Mouse (Mus musculus): ENCODE measurements around the gene Bnipl.
A peak's percentile ranks its signal among the peaks of the same experiment; 100 is the strongest.
"Not testable (repeated sequence)": the region's sequence is repeated elsewhere in the genome, so short reads cannot be mapped to it uniquely, and the experiment has no call there.

The Bnipl gene

DNA sequence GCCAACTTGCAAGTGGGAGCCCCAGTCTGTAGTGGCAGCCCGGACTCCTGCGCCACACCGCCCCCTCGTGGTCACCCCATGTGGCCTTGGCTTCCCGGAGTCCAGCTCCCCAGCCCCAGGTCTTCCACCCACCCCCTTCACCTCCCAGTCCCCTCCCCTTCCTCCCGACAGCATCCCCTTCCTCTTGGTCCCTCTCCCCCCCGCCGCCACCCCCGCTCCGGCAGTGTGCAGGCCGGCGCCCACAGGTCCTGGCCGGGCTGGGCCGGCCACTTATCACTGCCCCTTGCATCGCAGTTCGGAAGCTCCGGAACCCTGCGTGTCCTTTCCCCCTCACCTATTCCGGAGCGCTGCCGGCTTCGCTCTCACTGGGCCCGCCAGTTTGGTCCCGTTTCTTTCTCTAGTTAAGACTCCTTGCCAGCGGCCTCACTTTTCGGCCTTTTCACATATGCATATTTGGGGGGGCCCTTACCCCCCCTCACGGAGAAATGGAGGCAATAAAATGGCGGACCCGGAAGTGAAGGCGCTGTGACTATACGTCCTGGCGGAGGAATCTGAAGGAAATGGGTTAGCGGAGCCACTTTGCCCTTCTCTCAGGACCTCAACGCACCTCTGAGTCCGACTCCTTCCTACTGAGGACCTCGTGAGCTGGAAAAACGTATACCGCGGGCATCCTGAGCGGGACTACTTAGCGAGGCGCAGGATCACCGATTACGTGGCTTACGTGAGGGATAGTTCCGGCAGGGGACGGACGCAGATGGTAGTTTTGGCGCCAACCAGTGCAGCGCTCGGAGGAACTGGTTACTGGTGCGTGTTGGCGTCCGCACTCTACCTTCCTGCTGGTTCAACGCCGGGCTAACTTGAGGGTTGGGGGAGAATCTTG lies 33.5 kb downstream of the Bnipl start, which contains the start of gene Gabpb2:
TSS of gene Gabpb2 (minus strand) at position 662 of the 880 bp plus-strand sequence.
- peaks cover 66% of the 10 kb centered on the region for H3K36me3 ChIP-seq (ENCODE audit: insufficient read depth, low read length)

DNA sequence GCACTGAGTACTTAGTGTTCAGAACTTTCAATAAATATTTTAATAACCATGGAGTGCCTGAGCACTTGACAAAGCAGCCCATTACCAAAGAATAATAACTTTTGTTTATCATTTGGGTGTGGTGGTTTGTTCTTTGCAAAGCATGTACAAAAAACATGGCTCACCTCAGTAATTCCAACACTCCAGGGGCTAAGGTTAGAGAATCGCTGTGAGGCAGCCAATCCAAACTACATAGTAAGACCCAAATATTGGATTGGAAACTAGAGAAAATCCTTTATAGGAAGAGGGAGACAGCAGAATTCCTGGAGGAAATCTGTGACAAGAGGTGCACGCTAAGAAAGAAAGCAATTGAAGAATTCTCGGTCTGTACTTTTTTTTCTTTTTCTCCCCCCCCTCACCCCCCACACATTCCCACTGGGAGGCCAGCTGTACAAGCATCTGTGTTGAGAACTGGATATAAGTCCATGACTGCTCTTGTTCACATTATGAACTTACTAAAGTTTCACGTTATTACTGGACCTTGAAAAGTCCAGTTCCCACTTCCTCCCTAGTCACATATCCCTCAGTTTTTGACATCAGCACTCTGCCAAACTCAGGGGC lies 34.2 kb downstream of the Bnipl start:
- TF ChIP-seq NANOG (IDR thresholded peaks at IDR 0.05; ENCODE audit: borderline replicate concordance, low read length) (no peak), POU5F1 (IDR thresholded peaks at IDR 0.05; ENCODE audit: borderline replicate concordance, low read length) (no peak)
- peaks cover 67% of the 10 kb centered on the region for H3K36me3 ChIP-seq (ENCODE audit: insufficient read depth, low read length)
- peaks cover 44% of the 10 kb centered on the region for H3K4me1 ChIP-seq (replicated peaks; ENCODE audit: low read depth, low read length)
- H3K27me3 ChIP-seq (ENCODE audit: insufficient read depth, low read length), result no peaks in the 10 kb centered on the region
- peak overlapping the region; percentile 94 for H3K4me3 ChIP-seq (replicated peaks; ENCODE audit: low read length)
- H3K9me3 ChIP-seq (ENCODE audit: low read length), result no peaks in the 10 kb centered on the region

More for the DNA sequence above, 33.5 kb downstream of the Bnipl start, which contains the start of gene Gabpb2:
- peaks cover 49% of the 10 kb centered on the region for H3K4me1 ChIP-seq (replicated peaks; ENCODE audit: low read depth, low read length)
- TF ChIP-seq POU5F1 (IDR thresholded peaks at IDR 0.05; ENCODE audit: borderline replicate concordance, low read length), result peak; percentile 86
- TF ChIP-seq NANOG (IDR thresholded peaks at IDR 0.05; ENCODE audit: borderline replicate concordance, low read length), result no peak
- TF ChIP-seq CTCF (conservative IDR thresholded peaks at IDR 0.05; ENCODE audit: low read length), result peak; percentile 55
- H3K4me3 ChIP-seq (replicated peaks; ENCODE audit: low read length), result peak within 1 kb of the TSS; percentile 94
- no peaks in the 10 kb centered on the region for H3K9me3 ChIP-seq (ENCODE audit: low read length)
- no peaks in the 10 kb centered on the region for H3K27me3 ChIP-seq (ENCODE audit: insufficient read depth, low read length)

DNA sequence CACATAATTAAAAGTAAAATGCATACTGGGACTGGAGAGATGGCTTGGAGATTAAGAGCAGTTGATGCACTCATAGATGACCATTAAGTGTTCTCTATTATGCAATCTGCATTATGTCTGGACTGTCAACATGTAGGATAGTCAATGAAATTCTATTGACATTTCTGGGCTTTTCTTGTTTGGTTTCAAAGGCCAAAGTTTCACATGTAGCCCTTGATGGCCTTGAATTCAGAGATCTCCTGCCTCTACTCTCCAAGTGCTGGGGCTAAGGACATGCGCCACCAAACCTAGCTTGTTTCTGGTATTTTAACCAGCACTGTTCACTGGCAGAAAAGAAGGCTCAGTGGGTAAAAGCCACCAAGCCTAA lies 37.4 kb downstream of the Bnipl start:
- Histone ChIP-seq H3K4me3 (replicated peaks; ENCODE audit: low read length) (no peak overlapping the region), H3K27me3 (ENCODE audit: insufficient read depth, low read length) (no peaks in the 10 kb centered on the region), H3K9me3 (ENCODE audit: low read length) (no peaks in the 10 kb centered on the region), H3K4me1 (replicated peaks; ENCODE audit: low read depth, low read length) (peaks cover 15% of the 10 kb centered on the region), H3K36me3 (ENCODE audit: insufficient read depth, low read length) (peaks cover 71% of the 10 kb centered on the region)
- TF ChIP-seq POU5F1 (IDR thresholded peaks at IDR 0.05; ENCODE audit: borderline replicate concordance, low read length), result no peak
- no peak for TF ChIP-seq NANOG (IDR thresholded peaks at IDR 0.05; ENCODE audit: borderline replicate concordance, low read length)
- no peak for TF ChIP-seq CTCF (conservative IDR thresholded peaks at IDR 0.05; ENCODE audit: low read length)

DNA sequence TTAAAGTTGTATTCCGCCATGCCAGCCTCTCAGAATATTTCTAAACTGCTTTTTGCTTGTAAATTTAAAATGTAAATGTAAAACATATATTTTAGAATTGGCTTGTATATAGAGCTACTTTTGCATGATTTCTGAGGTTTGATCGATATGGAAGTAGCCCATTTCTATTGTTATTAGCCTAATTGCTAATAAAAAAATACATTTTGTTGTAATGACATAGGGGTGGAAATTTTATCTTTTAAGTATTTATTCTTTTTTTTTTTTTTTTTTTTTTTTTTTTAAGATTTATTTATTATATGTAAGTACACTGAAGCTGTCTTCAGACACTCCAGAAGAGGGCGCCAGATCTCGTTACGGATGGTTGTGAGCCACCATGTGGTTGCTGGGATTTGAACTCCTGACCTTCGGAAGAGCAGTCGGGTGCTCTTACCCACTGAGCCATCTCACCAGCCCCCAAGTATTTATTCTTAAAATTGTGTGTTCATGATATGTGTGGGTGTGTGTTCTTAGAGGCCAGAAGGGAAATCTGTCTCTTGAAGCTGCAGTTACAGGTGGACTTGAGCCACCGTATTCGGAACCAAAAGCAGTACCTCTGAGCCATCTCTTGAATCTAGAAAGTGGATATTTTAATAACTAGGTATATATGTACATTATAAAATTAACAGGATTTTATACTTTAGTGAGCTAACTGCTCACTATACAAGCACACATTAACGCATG lies 37.9 kb downstream of the Bnipl start:
- H3K4me3 ChIP-seq (replicated peaks; ENCODE audit: low read length); H3K9me3 ChIP-seq (ENCODE audit: low read length); H3K27me3 ChIP-seq (ENCODE audit: insufficient read depth, low read length): not testable (repeated sequence)
- Histone ChIP-seq H3K36me3 (ENCODE audit: insufficient read depth, low read length) (peaks cover 77% of the 10 kb centered on the region), H3K4me1 (replicated peaks; ENCODE audit: low read depth, low read length) (peaks cover 13% of the 10 kb centered on the region)

DNA sequence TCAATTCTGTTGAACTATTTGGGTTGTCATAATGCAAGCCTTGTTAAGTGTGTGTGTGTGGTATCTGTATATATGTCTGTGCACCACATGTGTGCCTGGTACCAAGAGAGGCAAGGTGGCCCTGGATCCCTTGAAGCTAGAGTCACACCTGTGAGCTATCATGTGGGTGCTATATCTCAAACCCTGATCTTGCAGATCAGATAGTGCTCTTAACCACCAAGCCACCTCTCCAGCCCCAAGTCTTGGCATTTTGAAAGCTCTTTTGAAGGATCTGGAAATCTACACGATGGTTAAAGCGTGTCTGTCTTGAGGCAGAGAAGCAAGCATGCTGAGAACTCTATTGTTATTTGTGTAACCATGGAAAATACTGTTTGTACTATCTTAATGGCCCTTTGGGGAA lies 40.4 kb downstream of the Bnipl start:
- peaks cover 2% of the 10 kb centered on the region; the same call in 1 of the 2 replicates for H3K4me1 ChIP-seq (replicated peaks; ENCODE audit: low read depth, low read length)

DNA sequence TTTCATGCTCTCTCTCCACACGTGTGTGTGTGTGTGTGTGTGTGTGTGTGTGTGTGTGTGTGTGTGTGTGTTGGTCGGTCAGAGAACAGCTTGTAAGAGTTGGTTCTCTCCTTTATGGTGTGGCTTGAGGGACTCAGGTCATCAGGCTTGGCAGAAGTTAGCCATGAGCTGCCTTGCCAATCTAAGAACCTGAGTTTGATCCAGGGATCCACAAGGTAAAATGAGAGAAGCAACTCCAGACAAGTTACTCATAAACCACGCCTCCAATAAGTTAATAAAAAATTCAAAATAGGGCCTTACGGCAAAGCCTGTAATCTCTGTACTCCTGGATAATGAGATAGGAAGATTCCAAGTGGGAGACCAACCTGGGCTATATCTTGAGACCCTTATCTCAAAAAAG lies 42.7 kb downstream of the Bnipl start:
- Histone ChIP-seq H3K36me3 (ENCODE audit: insufficient read depth, low read length) (peaks cover 94% of the 10 kb centered on the region), H3K4me1 (replicated peaks; ENCODE audit: low read depth, low read length) (peaks cover 2% of the 10 kb centered on the region; the same call in 1 of the 2 replicates), H3K4me3 (replicated peaks; ENCODE audit: low read length) (no peak overlapping the region), H3K9me3 (ENCODE audit: low read length) (no peaks in the 10 kb centered on the region), H3K27me3 (ENCODE audit: insufficient read depth, low read length) (no peaks in the 10 kb centered on the region)
- TF ChIP-seq NANOG (IDR thresholded peaks at IDR 0.05; ENCODE audit: borderline replicate concordance, low read length), result no peak

More for the DNA sequence above, 40.4 kb downstream of the Bnipl start:
- Histone ChIP-seq H3K9me3 (ENCODE audit: low read length) (no peaks in the 10 kb centered on the region), H3K4me3 (replicated peaks; ENCODE audit: low read length) (no peak overlapping the region), H3K36me3 (ENCODE audit: insufficient read depth, low read length) (peaks cover 92% of the 10 kb centered on the region), H3K27me3 (ENCODE audit: insufficient read depth, low read length) (no peaks in the 10 kb centered on the region)
- TF ChIP-seq NANOG (IDR thresholded peaks at IDR 0.05; ENCODE audit: borderline replicate concordance, low read length) (no peak), CTCF (conservative IDR thresholded peaks at IDR 0.05; ENCODE audit: low read length) (no peak), POU5F1 (IDR thresholded peaks at IDR 0.05; ENCODE audit: borderline replicate concordance, low read length) (no peak)

DNA sequence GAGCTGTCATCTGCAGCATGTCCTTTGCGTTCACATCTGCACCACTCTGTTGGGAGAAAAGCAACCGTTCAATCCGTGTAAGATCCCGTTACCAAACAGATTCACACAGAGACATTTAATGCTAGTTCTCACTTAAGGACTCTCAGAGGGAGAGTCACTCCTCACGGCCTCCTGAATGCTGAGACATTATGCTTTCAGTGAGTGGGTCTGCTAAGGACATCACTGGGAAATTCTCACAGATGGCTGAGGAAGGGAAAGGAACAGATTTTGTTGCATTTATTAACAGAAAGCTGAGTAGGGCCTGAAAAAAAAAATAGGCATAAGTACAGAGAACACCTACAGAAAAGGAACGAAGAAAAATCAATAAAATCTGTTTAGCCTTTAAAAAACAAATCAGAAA lies 47.1 kb downstream of the Bnipl start:
- Histone ChIP-seq H3K27me3 (ENCODE audit: insufficient read depth, low read length) (no peaks in the 10 kb centered on the region), H3K4me1 (replicated peaks; ENCODE audit: low read depth, low read length) (peaks cover 8% of the 10 kb centered on the region; the same call in 1 of the 2 replicates), H3K4me3 (replicated peaks; ENCODE audit: low read length) (no peak overlapping the region), H3K9me3 (ENCODE audit: low read length) (no peaks in the 10 kb centered on the region), H3K36me3 (ENCODE audit: insufficient read depth, low read length) (peaks cover 98% of the 10 kb centered on the region)
- TF ChIP-seq NANOG (IDR thresholded peaks at IDR 0.05; ENCODE audit: borderline replicate concordance, low read length) (no peak), CTCF (conservative IDR thresholded peaks at IDR 0.05; ENCODE audit: low read length) (no peak), POU5F1 (IDR thresholded peaks at IDR 0.05; ENCODE audit: borderline replicate concordance, low read length) (no peak)

DNA sequence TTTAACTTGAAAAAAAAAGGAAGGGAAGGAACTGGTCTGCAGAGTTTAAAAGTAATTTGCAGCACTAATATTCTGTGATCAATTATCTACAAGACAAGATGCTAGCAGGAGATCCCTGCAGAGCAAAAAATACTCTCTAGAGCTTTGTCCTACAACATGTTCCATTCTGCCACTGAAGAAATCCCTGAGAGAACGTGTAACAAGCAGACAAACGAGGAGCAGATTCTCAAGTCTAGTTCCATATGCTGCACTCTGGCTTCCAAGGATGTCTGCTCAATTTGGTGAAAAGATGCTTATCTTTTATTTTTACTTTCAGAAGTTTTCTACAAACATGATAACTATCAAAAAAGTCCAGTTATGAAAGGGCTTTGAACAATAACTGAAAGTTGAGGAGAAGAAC lies 50.4 kb downstream of the Bnipl start:
- Histone ChIP-seq H3K4me3 (replicated peaks; ENCODE audit: low read length) (no peak overlapping the region), H3K4me1 (replicated peaks; ENCODE audit: low read depth, low read length) (peaks cover 5% of the 10 kb centered on the region; the same call in 1 of the 2 replicates), H3K36me3 (ENCODE audit: insufficient read depth, low read length) (peaks cover 99% of the 10 kb centered on the region), H3K9me3 (ENCODE audit: low read length) (no peaks in the 10 kb centered on the region), H3K27me3 (ENCODE audit: insufficient read depth, low read length) (no peaks in the 10 kb centered on the region)
- no peak for TF ChIP-seq POU5F1 (IDR thresholded peaks at IDR 0.05; ENCODE audit: borderline replicate concordance, low read length)
- no peak for TF ChIP-seq CTCF (conservative IDR thresholded peaks at IDR 0.05; ENCODE audit: low read length)
- TF ChIP-seq NANOG (IDR thresholded peaks at IDR 0.05; ENCODE audit: borderline replicate concordance, low read length), result no peak
